Mouse (Mus musculus) small intestine, adult 2 months (tissue): ENCODE measurements around the gene Xkr7.

ENCODE experiments used
- CTCF ChIP-seq: fragments of 200-500 bp; IDR thresholded peaks from 2 replicates; pipeline ENCODE4 v1.5.1; 2012; ENCODE audit warnings: low read depth, mild to moderate bottlenecking, control low read depth, inconsistent platforms, low read length, moderate library complexity, mixed read lengths; ENCODE audit not compliant: insufficient replicate concordance, insufficient read length; ENCODE audit errors: extremely low read depth
- POLR2A ChIP-seq: fragments of 200-500 bp; IDR thresholded peaks from 2 replicates; pipeline ENCODE4 v1.6.1; 2012; ENCODE audit warnings: low read depth, mild to moderate bottlenecking, control low read depth, inconsistent platforms, low read length, moderate library complexity

DNA sequence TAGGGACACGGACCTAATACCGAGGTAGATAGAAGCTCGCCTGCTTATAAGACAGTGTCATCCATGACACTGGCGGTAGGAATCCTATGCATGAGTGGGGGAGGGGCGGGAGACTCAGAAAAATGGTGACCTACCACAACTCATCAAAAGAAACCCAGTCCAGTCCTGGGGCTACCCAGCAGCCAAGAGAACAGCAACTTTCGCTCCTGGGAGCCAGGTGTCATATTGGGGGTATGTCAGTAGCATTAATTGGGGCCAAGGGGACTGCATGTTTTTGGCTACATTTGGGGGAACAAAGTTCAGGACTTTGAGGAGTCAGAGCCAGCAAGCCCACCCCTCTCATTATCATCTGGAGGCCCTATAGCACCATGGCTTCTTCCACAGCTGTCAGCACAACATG, 19.4 kb downstream of the Xkr7 start:
- TF ChIP-seq CTCF = no peak
- TF ChIP-seq POLR2A = no peak
